Mouse (Mus musculus) cerebellum, adult 8-10 months (tissue): Measurements from ENCODE around the gene Ccdc167.
A peak's percentile ranks its signal among the peaks of the same experiment; 100 is the strongest.

Source experiments
- DNase-seq: peaks from one replicate; pipeline ENCODE4 v3.0.0; 2022

Ccdc167 gene

DNA sequence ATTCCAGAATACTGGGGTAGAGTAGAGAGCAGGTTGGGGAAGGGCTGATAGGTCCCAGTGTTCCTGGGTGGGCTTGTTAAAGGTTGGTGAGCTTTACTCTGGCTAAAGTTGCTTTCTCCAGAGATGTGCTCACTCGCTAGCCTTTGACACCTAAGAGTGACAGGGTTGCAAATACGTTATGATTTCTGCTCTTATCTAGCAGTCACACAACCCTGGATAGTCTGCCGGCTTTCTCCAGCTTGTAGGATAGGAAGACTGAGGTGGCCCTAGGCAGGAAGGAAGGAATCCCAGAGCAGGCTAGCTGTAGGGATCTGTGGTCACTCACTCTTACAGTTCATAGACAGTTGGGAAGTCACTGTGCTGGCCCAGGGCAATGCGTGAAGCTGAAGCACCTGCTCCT lies 32.6 kb downstream of the Ccdc167 start:
- DNase-seq = no peak

DNA sequence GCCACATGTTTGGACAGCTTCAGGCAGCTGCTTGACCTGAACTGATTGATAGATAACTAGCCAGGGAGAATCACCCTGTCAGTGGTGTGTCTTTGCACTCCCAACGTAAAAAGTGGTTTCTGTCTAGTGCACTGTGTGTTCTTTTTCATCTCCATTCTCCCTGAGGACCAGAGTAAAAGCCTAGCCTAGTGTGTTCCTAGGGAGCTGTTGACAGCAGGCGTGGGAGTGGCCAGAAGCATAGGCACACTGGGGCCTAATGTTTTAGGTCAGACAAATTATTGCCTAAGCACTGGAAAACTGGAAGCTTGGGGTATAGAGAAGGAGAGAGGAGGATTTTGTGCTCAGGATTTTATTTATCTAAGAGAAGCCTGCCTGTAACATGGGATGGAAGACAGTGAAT lies 33.7 kb downstream of the Ccdc167 start:
- no peak for DNase-seq

DNA sequence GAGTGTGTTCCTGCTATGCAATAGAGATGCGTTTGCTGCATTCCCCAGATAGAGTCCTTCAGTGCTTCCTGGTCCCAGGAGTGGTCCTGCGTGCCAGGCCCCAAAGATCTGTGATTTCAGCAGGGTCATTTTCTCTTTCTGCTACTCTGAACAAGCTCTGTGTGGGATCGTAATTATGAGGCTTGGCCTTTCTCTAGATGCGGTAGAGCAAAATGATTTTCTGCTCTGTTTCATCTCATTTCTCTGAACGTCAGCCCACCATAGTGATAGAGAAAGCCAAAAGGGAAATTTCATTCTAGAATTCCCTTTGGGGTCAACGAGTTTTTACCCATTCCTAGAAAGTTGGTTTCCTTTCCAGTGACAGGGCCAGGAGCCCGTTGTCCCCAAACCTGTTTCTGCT lies 34.6 kb downstream of the Ccdc167 start:
- no peak for DNase-seq

DNA sequence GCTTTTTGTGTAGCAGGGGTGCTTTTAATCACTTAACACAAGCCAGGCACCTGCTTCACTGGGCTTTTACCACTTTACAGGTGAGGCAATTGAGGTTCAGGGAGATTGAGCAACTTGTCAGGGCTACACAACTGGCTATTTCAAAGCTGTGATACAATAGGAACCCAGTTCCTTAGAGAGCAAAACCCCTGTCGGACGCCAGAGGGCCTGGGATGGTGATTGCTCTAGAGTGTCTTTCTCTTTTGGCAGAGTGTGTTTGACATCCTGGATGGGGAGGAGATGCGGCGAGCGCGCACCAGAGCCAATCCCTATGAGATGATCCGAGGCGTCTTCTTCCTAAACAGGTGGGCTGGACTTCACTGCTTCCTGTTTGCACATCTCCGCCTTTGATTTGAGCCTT lies 35.2 kb downstream of the Ccdc167 start:
- DNase-seq = no peak

DNA sequence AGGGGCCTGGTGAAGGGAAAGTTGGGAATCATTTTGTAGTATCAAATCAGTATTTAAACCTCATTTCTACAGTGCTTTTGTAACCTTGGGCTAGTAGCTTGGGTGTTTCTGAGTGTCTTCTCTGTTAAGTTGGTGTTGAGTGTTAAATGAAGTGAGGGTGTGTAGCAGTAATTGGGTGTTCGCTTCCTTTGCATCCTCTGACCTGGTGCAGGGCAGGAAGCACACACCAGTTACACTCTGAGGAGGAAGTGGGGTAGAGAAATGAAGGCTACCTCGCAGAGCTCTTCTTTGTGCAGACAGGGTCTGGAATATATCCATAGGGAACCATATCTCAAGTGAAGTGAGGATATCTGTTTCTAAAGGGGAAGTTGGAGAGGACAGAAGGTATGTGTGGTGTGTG lies 35.9 kb downstream of the Ccdc167 start:
- DNase-seq = no peak

DNA sequence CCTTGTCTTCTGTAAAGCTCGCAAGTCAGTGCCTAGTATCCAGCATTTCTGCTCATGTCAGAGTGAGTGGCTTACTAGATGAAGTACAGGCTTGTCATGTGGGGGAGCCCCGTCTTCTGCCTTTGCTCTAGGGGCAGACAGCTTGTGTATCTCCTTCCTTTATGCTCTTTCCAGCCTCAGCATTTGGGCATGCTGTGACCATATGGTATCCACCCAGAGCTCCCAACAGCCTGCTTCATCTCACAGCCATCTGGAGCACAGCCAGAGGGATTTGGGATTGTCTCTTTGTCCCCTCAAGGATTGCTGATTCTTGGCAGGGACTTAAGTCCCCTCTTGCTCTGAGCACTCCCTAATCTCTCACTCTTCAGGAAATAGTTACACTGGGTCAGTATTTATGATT lies 36.7 kb downstream of the Ccdc167 start:
- peak; percentile 97 for DNase-seq

DNA sequence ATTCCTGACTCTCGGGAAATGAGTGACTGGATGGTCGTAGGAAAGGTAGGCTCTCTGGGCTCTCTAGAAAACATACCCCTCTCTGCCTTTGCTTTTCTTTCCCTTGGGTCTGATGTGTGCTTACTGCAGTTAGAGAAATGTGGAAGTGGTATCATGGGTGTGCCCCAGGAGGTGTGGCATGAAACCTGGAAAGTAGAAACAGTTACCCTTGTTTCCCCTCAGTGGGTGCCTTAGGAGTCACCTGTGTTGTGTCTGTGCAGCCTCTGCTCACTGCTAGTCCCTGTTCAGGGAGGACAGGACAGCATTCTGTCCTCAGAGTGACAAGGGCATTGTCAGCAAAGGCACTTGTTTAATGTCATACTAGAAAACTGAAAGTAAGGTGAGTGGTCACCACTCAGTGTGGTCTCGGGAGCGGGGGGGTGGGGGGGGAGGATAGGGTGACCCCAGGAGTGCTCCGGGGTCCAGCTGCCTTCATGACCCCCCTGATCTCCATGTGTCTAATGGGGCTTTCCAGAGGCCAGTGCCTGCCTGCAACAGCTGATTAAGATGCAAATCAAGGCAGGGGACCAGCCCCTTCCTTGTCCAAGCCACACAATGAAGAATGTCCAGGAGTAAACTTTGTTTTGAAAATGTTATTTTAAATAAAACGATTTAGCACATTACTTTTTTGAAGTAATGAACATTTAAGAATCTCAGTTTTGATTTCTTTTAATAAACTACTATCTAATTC lies 37.6 kb downstream of the Ccdc167 start:
- DNase-seq = no peak

DNA sequence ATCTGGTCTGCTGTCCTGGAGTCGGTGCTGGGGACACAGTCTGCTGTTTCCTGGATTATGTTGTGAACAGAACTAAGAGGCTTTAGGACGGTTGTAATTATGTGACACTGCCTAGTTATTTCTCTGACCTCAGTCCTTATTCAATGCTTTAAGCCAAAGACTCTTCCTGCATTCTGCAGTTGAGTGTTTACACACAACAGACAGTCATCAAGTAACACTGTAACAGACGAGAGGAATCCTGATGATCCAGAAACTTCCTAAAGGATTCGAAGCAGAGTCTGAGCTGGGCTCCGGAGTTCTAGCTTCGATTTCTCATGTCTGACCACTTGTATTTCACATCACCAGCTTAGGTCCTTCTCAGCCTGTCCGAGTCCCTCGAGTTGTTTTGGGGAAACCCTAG lies 38.3 kb downstream of the Ccdc167 start:
- DNase-seq = no peak

DNA sequence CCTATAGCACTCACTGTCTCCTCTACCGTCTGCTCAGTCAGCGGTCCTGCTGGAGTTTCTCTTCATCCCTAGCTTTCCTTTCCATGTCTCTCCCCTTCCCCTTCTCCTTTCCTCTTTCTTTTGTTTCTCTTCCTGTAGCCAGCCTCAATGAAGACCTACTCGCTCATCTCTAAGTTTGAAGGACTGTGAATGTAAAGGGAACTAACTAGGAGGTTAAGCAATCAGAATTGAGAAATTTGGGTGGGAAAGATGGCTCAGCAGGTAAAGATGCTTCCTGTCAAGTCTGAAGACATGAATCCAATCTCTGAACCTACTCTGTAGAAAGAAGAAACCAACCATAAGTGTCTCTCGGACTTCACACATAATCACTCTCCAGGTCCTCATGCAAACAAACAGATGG lies 43.5 kb downstream of the Ccdc167 start:
- no peak for DNase-seq

DNA sequence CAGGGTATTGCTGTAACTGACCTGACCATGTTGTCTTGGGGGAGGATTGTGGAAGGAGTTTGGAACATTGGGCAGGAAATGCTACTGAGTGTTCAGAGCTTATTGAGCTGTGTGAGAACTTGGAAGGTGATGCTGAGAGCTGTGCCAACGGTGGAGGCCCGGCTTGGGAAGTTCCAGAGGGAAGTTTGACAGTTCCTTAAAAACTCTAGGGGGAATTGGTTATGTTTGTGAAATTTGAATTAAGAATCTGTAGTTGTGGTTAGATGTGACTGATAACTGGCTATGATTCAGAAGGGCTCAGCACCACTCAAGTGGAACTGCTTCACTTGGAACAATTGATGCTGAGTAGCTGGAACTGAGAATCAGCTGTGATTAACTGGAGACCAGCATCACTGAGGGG lies 45.8 kb downstream of the Ccdc167 start:
- DNase-seq = no peak

DNA sequence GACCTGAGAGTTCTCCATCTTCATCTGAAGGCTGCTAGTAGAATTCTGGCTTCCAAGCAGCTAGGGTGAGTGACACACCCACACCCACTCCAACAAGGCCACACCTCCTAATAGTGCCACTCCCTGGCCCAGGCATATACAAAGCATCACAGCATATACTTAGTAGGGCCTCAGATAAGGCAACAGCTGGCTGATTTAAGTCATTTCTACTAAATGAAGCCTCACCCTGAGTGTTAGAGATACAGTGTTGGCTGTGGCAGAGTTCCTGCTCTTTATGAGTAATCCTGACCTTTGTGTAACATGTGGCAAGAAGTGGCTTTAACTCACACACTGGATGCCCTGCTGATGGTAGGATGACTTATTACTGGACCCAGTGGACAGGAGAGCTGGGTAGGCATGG lies 46.9 kb downstream of the Ccdc167 start:
- no peak for DNase-seq

DNA sequence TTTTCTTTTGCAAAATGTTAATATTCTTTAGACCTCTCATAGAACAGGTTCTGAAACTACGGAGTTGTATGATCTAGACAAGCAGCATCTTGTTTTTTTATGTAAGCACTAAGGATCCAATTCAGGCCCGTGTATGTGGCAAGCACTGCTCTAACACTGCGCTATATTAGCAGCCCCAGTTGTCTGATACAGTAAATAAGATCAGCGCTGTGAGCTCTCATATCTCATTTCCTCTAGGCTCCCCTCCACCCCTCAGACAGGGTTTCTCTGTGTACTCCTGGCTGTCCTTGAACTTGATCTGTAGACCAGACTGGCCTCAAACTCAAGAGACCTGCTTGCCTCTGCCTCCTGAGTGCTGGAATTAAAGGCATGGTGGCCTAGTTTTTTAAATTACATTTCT lies 47.8 kb downstream of the Ccdc167 start:
- no peak for DNase-seq

DNA sequence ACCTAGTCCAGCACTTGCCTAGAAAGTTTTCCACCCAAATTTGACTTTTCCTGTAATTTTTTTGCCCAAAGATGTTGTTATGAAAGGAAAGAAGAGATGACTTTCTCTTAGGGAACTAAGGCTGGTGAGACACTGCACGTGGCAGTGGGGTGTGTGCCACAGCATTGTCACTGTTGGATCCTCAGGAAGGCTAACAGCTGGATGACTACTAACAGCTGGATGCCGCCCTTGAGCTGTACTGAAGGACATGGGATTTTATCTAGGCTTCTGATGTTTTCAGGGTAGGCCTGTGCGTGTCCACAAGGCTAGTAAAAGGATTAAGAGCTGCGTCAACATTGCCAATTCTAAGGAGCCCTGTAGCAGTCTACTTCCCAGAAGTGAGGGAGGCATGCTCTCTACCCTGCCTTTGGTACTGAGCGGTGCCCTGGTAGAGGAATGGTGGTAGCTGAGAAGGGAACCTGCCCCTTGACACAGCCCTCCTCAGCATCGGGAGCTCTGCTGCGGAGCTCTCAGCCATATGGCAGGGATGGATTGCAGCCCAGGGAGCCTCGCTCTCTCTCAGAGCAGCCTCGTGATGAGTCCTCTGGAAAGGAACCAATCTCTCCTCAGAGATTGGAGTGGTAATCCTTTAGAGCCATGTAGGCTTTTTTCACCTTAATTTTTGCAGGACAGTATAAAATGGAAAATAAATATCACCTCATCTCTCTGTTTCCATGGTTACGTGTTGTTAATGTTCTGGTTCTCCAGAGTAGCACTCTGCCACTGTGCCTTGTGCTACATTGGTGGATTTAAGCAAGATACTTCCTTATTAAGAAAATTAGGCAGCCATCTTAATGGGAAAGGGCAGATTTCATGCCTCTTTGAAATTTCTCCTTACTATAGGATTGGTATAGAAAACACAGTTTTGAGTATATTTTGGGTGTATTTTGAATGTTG lies 48.5 kb downstream of the Ccdc167 start:
- peak; percentile 83 for DNase-seq

DNA sequence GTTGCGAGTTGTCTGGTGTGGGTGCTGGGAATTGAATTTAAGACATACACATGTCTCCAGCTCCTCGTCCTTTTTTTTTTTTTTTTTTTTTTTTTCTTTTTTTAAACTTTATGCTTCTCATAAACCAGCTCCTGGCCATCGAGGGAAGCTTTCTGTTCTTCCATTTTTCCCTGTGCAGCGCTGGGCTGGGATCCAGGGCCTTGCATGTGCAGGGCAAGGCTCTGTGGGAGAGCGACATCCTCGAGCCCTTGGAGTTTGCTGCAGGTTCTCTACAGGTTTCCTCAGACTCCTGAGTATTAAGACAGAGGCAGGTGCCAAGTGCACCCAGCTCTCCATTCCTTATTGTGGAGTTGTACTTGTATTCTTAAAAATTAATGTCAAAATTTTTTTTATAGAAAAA lies 54.7 kb downstream of the Ccdc167 start:
- DNase-seq = no peak

DNA sequence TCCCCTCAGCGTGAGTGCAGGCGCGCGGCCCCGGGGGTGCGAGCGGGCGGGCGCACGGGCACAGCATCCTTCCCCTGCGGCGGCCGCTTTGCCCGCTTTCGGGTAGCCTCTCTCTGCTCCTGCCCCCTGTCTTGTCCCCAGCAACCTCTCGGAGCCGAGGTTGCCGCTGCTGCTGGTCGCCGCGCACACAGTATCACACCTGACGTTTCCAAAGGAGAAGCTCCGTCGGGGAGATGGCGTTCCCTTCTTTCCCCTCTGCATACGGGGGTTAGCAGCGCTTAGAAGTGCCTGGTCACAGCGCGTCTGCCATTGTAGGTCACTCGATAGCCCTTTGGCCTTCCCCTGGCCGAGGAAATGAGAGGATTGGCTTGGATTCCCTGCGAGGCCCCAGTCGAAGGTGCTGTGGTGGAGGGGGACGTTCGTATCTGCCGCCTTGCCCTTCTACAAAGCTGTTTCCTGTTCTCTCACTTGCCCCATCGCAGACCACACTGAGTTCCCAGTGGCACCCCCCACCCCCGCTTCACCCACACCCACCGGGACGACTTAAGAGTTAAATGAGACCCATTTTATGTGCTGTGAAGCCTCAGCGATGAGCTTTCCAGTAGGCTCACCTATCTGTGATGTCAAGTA lies 56.0 kb downstream of the Ccdc167 start:
- DNase-seq = no peak

DNA sequence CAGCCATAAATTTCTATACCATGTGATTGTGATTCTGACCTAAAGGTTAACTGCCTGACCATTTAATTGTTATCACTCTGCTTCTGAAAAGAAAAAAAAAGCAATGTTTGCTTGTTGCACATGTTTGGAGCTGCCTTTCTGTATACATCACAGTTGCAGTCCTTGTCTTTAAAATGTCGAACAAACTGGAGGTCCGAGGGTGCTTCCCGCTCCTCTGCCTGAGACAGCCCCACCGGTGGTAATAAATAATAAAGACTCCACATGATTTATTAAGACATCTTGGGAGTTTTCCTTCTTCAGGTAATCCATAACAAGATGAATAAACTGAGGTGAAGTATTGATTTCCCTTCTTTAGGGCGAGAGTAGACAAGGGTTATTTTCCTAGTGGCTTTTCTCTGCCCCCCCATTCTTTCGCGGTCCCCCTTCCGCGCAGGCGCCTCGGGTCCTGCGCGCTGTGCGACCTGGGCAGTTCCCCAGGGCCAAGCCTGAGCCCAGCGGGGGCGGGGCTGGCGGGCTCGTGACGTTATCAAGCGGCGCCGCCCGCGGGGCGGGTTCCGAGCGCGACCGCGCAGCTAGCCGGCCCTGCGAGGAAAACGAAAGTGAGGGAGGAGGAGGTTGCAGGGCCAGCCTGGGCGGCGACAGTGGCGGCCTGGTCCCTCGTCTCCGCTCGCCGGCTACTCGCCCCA lies 56.6 kb downstream of the Ccdc167 start, which contains the start of gene Cmtr1:
Cmtr1 (plus strand) TSS at position 520 of the 686 bp plus-strand sequence.
- peak; percentile 97 for DNase-seq

DNA sequence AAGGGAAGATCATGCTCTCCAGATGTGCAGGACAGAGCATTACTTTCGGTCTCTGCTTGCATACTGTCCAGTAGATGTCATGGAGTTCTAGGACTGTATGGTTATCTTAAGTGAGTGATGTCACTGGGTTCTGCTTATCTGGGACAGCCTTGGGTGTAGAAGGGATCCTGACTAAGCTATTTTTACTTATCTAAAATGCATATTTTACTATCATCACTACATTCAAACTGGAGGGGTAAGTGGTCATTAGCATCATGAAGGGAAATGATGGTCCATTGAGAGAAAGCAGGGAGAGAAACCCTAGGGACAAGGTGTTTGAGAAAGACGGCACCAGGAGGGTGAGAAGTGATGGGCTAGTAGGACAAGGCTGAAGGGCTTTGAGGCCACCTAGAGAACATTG lies 58.6 kb downstream of the Ccdc167 start:
- no peak for DNase-seq

DNA sequence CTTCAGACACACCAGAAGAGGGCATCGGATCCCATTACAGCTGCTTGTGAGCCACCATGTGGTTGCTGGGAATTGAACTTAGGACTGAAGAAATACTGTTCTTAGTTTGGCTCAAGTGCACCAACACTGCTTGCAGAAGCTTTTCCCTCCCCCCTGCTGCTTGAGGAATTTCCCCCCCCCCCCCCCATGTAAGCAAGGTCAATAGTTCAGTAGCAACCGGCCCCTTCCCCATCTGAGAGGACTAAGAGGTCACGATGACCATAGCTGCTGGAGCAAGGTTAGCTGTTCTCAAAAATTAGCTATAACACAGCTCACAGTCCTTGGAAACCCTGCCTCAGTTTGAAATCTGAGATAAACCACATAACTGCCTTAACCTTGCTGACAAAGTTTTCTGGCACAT lies 74.6 kb downstream of the Ccdc167 start:
- no peak for DNase-seq

DNA sequence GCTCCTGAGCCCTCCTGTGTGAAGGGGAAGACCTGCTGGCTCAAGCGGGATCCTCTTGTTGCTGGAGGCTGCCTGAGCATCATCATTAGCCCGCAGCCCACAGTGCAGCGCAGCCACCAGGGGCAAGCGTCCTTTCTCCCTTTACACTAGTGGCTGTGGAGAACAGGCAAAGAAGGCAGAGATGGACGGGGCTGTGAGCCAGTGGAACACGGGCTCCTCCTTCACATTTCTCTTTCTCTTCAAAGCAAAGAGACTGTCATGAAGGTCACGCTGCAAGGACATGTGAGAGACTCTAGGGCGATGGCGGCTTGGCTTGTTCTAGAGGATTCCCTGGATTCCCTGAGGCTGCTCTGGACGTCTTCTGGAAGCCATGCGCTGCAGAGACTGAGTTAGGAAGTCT lies 75.9 kb downstream of the Ccdc167 start:
- no peak for DNase-seq

DNA sequence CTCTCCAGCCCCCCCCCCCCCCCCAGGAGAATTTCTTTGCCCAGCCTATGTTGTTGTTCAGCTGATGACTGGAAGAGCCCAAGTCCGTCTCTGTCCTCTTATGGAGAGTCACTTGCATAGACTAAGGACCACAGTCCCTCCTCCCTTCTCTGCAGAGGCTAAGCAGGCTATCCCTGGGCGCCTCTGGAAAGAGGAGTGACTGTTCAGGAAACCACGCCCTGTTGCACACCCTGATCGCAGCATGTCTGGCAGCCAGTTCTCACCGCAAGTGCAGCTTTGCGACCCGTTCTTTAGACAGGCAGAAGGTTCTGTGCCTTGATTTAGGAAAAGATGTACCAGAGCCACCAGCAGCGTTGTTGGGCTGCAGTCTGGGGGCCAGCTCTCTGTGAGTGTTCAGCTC lies 78.9 kb downstream of the Ccdc167 start:
- DNase-seq = no peak

DNA sequence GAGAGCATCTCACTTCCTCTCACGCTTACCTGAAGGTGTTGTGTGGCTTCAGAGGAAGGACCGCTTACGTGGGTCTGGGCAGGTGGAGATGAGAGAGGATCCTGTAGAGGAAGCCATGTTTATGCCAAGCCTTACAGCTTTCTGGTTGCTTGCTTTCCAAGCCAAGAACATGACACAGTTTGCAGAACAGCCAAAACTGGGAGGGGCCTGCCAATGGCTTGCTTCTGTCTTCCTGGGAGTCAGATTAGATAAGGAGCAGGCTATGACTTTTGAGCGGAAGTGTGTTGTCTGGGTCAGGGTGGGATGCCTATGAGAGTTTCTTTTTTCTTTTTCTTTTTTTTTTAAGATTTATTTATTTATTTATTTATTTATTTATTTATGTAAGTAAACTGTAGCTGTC lies 79.5 kb downstream of the Ccdc167 start:
- DNase-seq = no peak
